Mouse (Mus musculus) limb, embryonic 14.5 days (tissue): ENCODE data around the gene Ms4a5. TPM values are rescaled to one million over a fixed set of nuclear protein-coding genes. Genes with fewer than 3 reads are reported as not detected.
"Not testable (repeated sequence)": the region's sequence is repeated elsewhere in the genome, so short reads cannot be mapped to it uniquely, and the experiment has no call there.

Source experiments
- ATAC-seq: fragments of 200-750 bp; cut with Nextera tagmentation; 2 replicates; pipeline ENCODE4 v1.8.0; 2017; ENCODE audit warnings: low read depth, moderate number of reproducible peaks, moderate TSS enrichment; ENCODE audit not compliant: low FRiP score
- DNase-seq: peaks from one replicate; pipeline ENCODE4 v3.0.0-alpha.2; 2015; ENCODE audit warnings: low spot score
- H3K27ac ChIP-seq: fragments of 300-500 bp; sonication (generic); replicated peaks from 2 replicates; pipeline ENCODE4 v1.5.1; 2014; ENCODE audit warnings: low read depth, mild to moderate bottlenecking, low read length, moderate library complexity, mixed read lengths
- H3K27me3 ChIP-seq: fragments of 300-500 bp; sonication (generic); 2 replicates; pipeline ENCODE4 v1.6.1; 2014; ENCODE audit warnings: low read length, mixed read lengths; ENCODE audit not compliant: control insufficient read depth, insufficient read depth
- H3K36me3 ChIP-seq: fragments of 300-500 bp; sonication (generic); 2 replicates; pipeline ENCODE4 v1.6.1; 2014; ENCODE audit warnings: mild to moderate bottlenecking, low read length, moderate library complexity, mixed read lengths; ENCODE audit not compliant: control insufficient read depth, insufficient read depth
- H3K4me1 ChIP-seq: fragments of 300-500 bp; sonication (generic); 2 replicates; pipeline ENCODE4 v1.6.1; 2014; ENCODE audit warnings: antibody characterized with exemption, low read length, mixed read lengths; ENCODE audit not compliant: control insufficient read depth, insufficient read depth
- H3K4me2 ChIP-seq: fragments of 300-500 bp; sonication (generic); replicated peaks from 2 replicates; pipeline ENCODE4 v1.6.1; 2014; ENCODE audit warnings: low read depth, mild to moderate bottlenecking, low read length, moderate library complexity; ENCODE audit not compliant: severe bottlenecking
- H3K4me3 ChIP-seq: fragments of 300-500 bp; sonication (generic); replicated peaks from 2 replicates; pipeline ENCODE4 v1.5.1; 2014; ENCODE audit warnings: low read length
- H3K9ac ChIP-seq: fragments of 300-500 bp; sonication (generic); 2 replicates; pipeline ENCODE4 v1.6.1; 2014; ENCODE audit warnings: mild to moderate bottlenecking, low read depth, low read length, moderate library complexity; ENCODE audit not compliant: severe bottlenecking
- H3K9me3 ChIP-seq: fragments of 300-500 bp; sonication (generic); 2 replicates; pipeline ENCODE4 v1.6.1; 2016; ENCODE audit warnings: low read length; ENCODE audit not compliant: control insufficient read depth
- POLR2A ChIP-seq: fragments of 200-500 bp; IDR thresholded peaks from 2 replicates; pipeline ENCODE4 v1.8.0; 2012; ENCODE audit warnings: inconsistent platforms, mild to moderate bottlenecking, moderate library complexity, borderline replicate concordance; ENCODE audit not compliant: insufficient read depth, insufficient read length; ENCODE audit errors: extremely low read depth
- WGBS: fragments of 180-500 bp; shearing (Covaris S2); extraction: QIAGEN DNeasy Blood & Tissue Kit; methylation state at CpG from one replicate; pipeline ENCODE4 v1.1.7; 2014; 5-methylcytosine and 5-hydroxymethylcytosine counted together
- polyA plus RNA-seq, 2 experiments: library from polyadenylated mRNA; depleted of rRNA in 1 of 2; stranded (reverse) in 1 of 2; unstranded in 1 of 2; fragments of >200 nt; fragmentation: Nextera tagmentation in 1 of 2; extraction: Ambion mirVana in 1 of 2; gene quantifications; 2 replicates each; pipeline versions ENCODE4 v1.2.1 to v1.2.3; 2012 to 2014

Ms4a5 gene
- polyA plus RNA-seq, 2 experiments, result not detected

GRCm38 (mm10) chr19:11266052-11266845 is 17.4 kb downstream of the Ms4a5 start, which contains the start of gene Ms4a1:
TSS of gene Ms4a1 (minus strand) at chr19:11266241.
- Histone ChIP-seq H3K4me3 (no peak within 1 kb of the TSS), H3K4me2 (no peak within 1 kb of the TSS), H3K27me3 (no peaks in the 10 kb centered on the region), H3K27ac (no peak within 1 kb of the TSS), H3K9me3 (no peaks in the 10 kb centered on the region), H3K9ac (no peak within 1 kb of the TSS), H3K4me1 (no peaks in the 10 kb centered on the region), H3K36me3 (no peaks in the 10 kb centered on the region)
- 83% methylated on average over 8 of the region's 8 CpGs for WGBS
- ATAC-seq, result no peak
- DNase-seq, result no peak
- TF ChIP-seq POLR2A, result no peak

GRCm38 (mm10) chr19:11264602-11265185 is 19.0 kb downstream of the Ms4a5 start:
- TF ChIP-seq POLR2A, result no peak
- ATAC-seq, result no peak
- DNase-seq, result no peak
- 76% methylated on average over 9 of the region's 9 CpGs for WGBS
- no peak overlapping the region for H3K4me2 ChIP-seq
- H3K4me3 ChIP-seq, result no peak overlapping the region
- H3K27ac ChIP-seq, result no peak overlapping the region
- no peaks in the 10 kb centered on the region for H3K27me3 ChIP-seq
- H3K36me3 ChIP-seq, result no peaks in the 10 kb centered on the region
- no peak overlapping the region for H3K9ac ChIP-seq
- H3K9me3 ChIP-seq, result no peaks in the 10 kb centered on the region
- no peaks in the 10 kb centered on the region for H3K4me1 ChIP-seq

- TF ChIP-seq POLR2A, result no peak
- Histone ChIP-seq H3K4me1 (no peaks in the 10 kb centered on the region), H3K27ac (no peak overlapping the region), H3K36me3 (no peaks in the 10 kb centered on the region), H3K4me3 (no peak overlapping the region), H3K9ac (no peak overlapping the region), H3K9me3 (no peaks in the 10 kb centered on the region), H3K4me2 (no peak overlapping the region), H3K27me3 (no peaks in the 10 kb centered on the region)
- DNase-seq (no peak), ATAC-seq (no peak)
- WGBS, result 83% methylated on average over 3 of the region's 3 CpGs
These were observed 20.1 kb downstream of the Ms4a5 start for GRCm38 (mm10) chr19:11263549-11263948.

GRCm38 (mm10) chr19:11262932-11263331 is 20.7 kb downstream of the Ms4a5 start:
- not testable (repeated sequence) for H3K27ac ChIP-seq

GRCm38 (mm10) chr19:11261522-11261921 is 22.2 kb downstream of the Ms4a5 start:
- Histone ChIP-seq H3K27me3 (no peaks in the 10 kb centered on the region), H3K4me2 (no peak overlapping the region), H3K4me1 (no peaks in the 10 kb centered on the region), H3K36me3 (no peaks in the 10 kb centered on the region), H3K9ac (no peak overlapping the region), H3K4me3 (no peak overlapping the region), H3K9me3 (no peaks in the 10 kb centered on the region), H3K27ac (no peak overlapping the region)
- ATAC-seq (no peak), DNase-seq (no peak)
- 89% methylated on average over 2 of the region's 2 CpGs for WGBS
- TF ChIP-seq POLR2A, result no peak

More at GRCm38 (mm10) chr19:11262932-11263331, 20.7 kb downstream of the Ms4a5 start:
- H3K27me3 ChIP-seq, H3K4me2 ChIP-seq, H3K9ac ChIP-seq, ATAC-seq, H3K9me3 ChIP-seq, DNase-seq, H3K4me3 ChIP-seq, H3K36me3 ChIP-seq, H3K4me1 ChIP-seq: not testable (repeated sequence)
- 78% methylated on average over 4 of the region's 4 CpGs for WGBS
